Mouse (Mus musculus): ENCODE results near the gene Icam4.

DNA sequence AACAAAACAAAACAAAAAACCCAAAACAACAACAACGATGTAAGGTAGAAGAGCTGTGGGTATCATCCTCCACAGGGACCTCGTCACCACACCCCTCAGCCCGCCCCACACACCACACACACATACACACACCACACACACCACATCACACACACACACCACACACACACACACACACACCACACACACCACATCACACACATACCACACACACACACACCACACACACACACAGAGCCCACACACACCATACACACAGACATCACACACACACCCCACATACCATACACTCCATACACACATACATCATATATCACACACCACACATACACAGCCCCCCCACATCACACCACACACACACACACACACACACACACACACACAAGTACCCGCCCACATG lies 37.6 kb upstream of the Icam4 start:
- TF ChIP-seq MAFK (IDR thresholded peaks at IDR 0.05; ENCODE audit: insufficient read depth, low read depth, low read length) (no peak), ZNF384 (IDR thresholded peaks at IDR 0.05; ENCODE audit: low read depth, low read length) (no peak), CHD2 (IDR thresholded peaks at IDR 0.05; ENCODE audit: low read depth, low read length) (no peak), HCFC1 (IDR thresholded peaks at IDR 0.05; ENCODE audit: borderline replicate concordance, insufficient read depth, low read length) (no peak), ZC3H11A (IDR thresholded peaks at IDR 0.05; ENCODE audit: borderline replicate concordance, low read depth, low read length) (no peak)

Measured in ES-E14 (cell line).